Mouse (Mus musculus) right cerebral cortex, postnatal 25 days (tissue): ENCODE measurements around the gene Amotl2.
"Not testable (repeated sequence)": the region's sequence is repeated elsewhere in the genome, so short reads cannot be mapped to it uniquely, and the experiment has no call there.

Source experiments
- DNase-seq: peaks from one replicate; pipeline ENCODE4 v3.0.0; 2022

The Amotl2 gene

DNA sequence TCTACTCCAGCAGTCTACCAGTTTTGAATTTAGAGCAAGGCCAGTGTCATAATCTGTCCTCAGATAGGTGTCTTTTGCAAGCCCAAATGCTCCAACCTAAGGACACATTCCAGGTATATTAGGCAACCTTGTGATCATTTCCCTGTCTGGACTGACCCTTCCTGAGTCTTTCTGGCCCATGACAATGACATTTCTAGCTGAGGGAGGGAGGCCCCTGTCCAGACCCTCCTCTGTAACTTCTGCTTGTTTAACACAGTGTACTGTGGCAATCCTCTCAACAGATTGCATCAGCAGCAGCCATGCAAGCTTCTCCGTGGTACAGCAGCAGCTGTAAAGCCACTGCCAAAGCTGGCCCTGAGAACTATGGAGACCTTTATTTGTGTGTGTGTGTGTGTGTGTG lies 19.5 kb downstream of the Amotl2 start:
- no peak for DNase-seq

DNA sequence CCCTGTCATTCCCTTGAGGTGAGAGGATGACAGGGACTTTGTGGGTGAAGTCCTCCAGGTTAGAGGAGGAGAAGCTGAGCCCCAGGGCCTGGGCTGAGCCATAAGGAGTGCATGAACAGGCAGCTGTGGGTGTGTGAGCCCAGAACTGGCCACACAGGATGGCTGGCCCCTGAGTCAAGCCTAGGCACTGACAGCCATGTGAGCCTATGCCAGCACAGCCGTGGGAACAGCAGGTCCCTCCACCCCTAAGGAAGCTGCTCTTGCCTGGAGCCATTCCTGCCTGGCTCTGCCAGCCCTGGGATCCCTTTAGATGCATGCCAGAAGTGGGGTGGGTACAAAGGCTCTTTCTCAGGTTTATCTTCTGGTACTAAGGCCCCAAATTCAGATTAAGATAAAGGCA lies 20.9 kb downstream of the Amotl2 start:
- DNase-seq = no peak

GRCm38 (mm10) chr9:102746753-102747152 lies 30.3 kb downstream of the Amotl2 start:
- no peak for DNase-seq

- DNase-seq = no peak
These were observed 31.4 kb downstream of the Amotl2 start for GRCm38 (mm10) chr9:102747902-102748301.

- no peak for DNase-seq
These were observed 32.7 kb downstream of the Amotl2 start for GRCm38 (mm10) chr9:102749216-102749615.

DNA sequence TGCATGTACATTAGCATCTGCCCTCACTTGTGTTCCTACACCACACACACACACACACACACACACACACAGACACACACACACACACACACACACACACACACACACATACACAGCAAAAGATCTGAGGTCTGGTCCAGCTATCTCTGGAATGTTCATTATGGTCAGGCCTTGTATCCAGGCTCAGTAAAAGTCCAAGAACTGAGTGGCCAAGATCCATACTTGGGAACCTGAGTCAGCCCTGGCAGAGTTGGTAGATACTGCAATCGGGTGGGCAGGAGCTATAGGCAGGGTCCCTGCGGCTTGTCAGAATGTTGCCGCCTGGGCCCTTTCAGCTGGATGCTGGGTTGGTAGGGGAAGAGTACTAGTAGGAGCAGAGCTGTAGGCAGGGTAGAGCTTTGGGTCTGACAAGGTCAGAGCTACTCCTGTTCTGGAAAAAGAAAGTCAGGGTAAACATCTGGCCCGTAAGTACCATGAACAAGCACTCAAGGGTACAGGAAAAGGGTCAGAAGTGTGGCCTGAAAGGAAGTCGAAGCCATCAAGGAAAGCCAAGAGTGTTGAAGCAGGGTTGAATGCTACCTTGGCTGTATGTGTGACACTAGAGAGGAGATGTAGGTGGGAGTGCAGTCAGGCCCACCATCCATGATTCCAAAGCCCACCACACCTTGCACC lies 35.3 kb downstream of the Amotl2 start:
- DNase-seq = no peak

GRCm38 (mm10) chr9:102753299-102753698 lies 36.8 kb downstream of the Amotl2 start:
- no peak for DNase-seq

- DNase-seq = no peak
These were observed 38.7 kb downstream of the Amotl2 start for GRCm38 (mm10) chr9:102755161-102755560.

DNA sequence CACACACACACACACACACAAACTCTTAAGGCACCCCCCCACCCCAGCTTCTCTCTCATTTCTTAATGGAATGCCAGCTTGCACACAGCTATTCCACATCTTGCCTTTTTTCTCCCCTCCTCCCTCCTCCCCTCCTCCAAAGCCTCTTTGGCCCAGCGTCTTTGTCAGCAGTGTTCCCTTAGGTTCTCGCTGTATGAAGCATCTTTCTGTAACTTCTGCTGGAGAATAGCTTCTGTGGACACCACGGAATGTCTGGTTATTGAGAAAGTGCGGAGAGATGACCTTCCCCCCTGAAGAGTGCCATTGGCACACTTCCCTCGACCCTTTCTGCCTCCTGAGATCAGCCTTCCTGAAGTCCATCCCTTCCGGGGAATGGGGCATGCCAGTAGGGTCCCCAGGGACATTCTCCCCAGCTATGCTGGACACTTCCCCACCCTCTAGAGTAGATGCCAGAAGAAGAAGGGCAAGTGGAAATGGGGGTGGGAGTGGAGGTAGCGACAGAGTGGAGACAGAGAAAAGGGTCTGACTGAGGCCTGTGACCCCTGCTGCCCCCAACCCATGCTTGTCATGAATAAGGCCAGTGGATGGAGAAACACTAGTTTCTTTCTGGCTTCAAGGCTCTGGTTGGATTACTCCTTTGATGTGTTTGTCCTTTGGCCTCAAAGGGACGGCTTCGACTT lies 39.3 kb downstream of the Amotl2 start:
- DNase-seq = no peak

- no peak for DNase-seq
These were observed 39.9 kb downstream of the Amotl2 start for GRCm38 (mm10) chr9:102756352-102756751.

- no peak for DNase-seq
These were observed 42.4 kb downstream of the Amotl2 start for GRCm38 (mm10) chr9:102758851-102759250.

DNA sequence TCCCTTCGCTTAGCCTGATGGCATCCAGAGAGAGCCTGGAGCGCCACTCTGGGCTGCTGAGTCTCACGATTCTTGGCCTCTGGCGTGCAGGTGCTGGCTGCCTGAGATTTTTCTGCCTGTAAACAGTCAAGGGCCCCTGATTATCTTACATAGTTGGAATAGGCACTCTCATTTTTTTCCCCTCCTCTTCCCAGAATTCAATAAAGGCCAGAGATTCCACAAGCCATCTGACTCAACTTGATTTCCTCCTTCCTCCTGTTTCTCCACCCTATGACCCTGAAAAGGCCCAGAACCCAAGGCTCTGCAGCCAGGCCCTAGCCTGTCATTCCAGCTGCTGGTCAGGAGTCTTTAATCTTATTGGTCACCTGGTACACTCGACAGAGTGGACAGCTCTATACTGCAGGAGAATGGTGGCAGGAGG lies 43.1 kb downstream of the Amotl2 start:
- no peak for DNase-seq

DNA sequence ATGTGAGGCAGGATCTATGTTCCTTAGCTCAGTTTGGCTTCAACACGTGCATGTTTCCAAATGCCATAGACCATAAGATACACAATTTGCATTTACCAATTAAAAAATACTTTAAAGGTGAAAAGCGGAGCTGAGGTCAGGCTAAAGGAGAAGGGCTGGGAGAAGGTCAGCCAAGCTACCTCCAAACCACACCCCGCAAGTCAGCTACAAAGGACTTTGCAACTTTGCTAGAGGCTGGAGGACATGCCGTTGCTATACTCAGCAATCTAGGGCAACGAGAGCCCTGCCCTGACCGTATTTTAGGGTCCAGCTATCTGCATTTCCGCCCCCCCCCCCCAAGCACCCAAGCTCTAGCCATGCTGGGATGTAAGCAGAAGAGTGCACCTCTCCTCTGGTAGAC lies 45.1 kb downstream of the Amotl2 start:
- DNase-seq = no peak

- no peak for DNase-seq
These were observed 46.4 kb downstream of the Amotl2 start for GRCm38 (mm10) chr9:102762836-102763235.

GRCm38 (mm10) chr9:102763520-102763919 lies 47.0 kb downstream of the Amotl2 start:
- no peak for DNase-seq

DNA sequence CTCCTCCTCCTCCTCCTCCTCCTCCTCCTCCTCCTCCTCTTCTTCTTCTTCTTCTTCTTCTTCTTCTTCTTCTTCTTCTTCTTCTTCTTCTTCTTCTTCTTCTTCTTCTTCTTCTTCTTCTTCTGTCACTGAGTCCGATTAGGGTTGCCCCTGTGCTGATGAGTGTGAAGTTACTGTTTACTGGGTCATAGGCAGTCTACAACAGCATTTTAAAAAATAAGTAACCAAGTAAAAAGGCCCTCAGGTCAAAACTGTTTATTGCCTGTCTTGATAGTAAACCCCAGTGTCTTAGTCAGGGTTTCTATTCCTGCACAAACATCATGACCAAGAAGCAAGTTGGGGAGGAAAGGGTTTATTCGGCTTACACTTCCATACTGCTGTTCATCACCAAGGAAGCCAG lies 48.1 kb downstream of the Amotl2 start:
- not testable (repeated sequence) for DNase-seq

DNA sequence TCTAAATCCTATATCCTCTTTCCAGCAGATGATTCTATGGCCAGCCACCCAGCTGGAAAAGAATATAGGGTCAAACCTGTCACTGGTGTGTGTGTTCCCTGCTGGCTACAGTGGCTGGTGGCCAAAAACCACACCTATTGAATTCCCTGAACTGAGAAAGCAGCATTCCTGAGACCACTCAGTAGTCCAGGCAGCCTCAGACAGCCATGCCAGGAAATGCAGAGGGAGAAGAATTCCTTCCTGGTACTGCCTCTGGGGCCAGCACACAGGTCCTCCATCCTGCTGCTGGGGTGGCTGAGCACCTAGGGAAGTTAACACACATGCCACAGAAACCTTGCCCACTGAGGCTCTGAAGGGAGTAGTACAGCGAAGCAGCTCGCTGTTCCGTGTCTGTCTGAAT lies 50.3 kb downstream of the Amotl2 start:
- no peak for DNase-seq

DNA sequence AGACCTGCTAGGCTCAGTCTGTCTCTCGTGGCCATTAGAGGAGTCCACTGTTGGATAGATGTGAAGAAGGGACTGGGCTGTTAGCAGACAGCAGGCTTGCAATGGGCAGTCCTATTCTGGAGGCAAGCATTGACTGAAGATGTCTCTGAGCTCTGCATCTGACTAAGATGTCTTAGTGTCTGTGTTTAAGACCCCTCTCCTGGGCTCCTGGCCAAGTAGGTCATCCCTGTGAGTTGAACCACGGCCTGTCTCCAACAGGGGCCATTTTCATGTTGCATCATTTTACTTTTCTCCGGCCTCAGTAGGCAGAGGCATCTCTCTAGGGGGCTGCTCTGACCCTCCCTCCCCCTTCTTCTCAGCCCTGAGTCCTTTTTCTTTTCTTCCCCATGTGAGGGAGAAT lies 52.8 kb downstream of the Amotl2 start:
- no peak for DNase-seq

- no peak for DNase-seq
These were observed 53.7 kb downstream of the Amotl2 start for GRCm38 (mm10) chr9:102770190-102770589.

DNA sequence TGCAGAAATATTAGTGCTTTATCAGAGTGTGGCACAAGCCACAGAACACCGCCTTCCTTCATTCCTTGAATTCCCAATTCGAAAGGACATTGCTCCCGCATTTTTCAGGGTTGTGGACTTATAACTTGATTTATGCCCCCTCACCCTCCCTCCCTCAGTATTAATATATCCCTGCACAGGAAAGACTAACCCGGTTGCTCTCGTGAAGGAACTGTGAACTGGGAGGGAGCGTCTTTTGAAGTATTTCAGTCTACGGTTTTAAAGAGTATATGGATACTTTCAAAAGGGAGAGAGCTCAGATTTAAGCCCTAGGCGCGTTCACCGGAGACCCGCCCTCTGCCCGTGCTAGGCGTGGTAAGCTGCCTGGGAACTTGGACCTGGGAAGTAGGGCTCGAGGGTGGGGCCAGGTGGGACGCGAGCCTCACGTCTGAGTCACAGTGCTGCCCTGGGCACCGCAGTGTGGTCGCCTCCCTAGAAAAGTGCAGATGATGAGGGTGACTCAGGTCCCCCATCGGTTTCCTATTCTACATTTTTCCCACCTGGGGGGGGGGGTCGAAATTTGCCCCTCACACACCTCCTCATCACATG lies 54.9 kb downstream of the Amotl2 start:
- no peak for DNase-seq

- no peak for DNase-seq
These were observed 61.4 kb downstream of the Amotl2 start for GRCm38 (mm10) chr9:102777631-102778591.

GRCm38 (mm10) chr9:102779493-102779892 lies 63.0 kb downstream of the Amotl2 start:
- DNase-seq = peak; percentile 64
